Mouse (Mus musculus): ENCODE measurements around the gene Tmem203.

Gene Tmem203

DNA sequence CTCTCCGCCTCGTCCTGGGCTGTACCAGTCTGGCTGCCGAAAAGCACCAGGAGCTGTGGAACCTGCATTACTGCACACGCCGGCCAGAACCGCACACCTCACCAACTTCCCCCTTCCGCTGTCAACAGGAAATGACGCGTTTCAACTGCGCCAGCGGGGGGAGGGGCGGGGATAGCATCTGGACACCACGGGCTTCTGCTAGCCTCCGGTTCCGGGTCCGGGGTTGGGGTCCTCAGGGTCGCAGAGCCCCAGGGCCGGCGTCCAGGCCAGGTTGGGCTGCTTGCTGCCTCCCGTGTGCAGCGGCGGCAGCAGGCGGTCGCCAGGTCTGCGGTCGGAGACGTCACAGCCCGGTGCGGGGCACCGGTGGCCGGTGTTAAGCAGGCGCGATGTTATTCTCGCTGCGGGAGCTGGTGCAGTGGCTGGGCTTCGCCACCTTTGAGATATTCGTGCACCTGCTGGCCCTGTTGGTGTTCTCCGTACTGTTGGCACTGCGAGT, at the start of gene Tmem203:
TSS of gene Tmem203 (plus strand) at position 156 of the 496 bp plus-strand sequence.
- ChIA-PET POLR2A (interaction anchor here (0.6 to 75.9 kb wide), 40 partner anchors 10 to 205 kb away, joined by 3 to 2347 read pairs (median 5); partner anchors contain the start of genes Anapc2 (in 3 of the 4), Cysrt1 (in 3 of the 4), Rnf208 (in 3 of the 4) and Ssna1 (in 3 of the 4)), CTCF (interaction anchor here (0.5 to 3.5 kb wide), 19 partner anchors 10 to 320 kb away, joined by 3 to 23 read pairs (median 3); partner anchors contain the start of genes AL732309.1 (in 1 of the 4), Arrdc1 (in 1 of the 4), Cysrt1 (in 1 of the 4) and Rnf208 (in 1 of the 4))

DNA sequence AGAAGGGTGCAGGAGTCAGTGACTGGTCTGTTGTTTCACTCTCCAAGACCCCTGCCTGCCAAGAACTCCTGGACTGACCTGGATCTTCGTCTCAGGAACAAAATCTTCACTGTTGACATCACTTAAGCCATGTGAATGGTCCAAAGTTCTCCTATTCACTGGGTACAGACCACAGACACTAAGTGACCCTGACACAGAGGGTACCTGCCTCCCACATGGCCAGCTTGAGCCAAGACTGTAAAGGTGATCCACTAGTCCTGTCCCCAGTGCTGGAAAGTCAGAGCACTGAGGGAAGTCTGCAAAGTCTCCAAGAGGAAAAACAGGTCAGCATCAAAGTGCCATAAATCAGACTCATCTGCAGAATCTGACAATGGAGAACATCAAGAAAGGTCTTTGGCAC, 47.6 kb upstream of the Tmem203 start:
- CTCF ChIA-PET, result interaction anchor here in 1 of 4 experiments (0.8 kb wide), 1 partner anchor 11 kb away, joined by 3 read pairs; the partner anchor contains the start of gene Tor4a
- POLR2A ChIA-PET, result interaction anchor here in 3 of 4 experiments (0.5 to 75.9 kb wide), 10 partner anchors 3 to 76 kb away, joined by 3 to 2347 read pairs (median 74); partner anchors contain the start of genes AL732309.1 (in 2 of the 3), Anapc2 (in 2 of the 3), Cysrt1 (in 2 of the 3) and Fam166a (in 2 of the 3)

DNA sequence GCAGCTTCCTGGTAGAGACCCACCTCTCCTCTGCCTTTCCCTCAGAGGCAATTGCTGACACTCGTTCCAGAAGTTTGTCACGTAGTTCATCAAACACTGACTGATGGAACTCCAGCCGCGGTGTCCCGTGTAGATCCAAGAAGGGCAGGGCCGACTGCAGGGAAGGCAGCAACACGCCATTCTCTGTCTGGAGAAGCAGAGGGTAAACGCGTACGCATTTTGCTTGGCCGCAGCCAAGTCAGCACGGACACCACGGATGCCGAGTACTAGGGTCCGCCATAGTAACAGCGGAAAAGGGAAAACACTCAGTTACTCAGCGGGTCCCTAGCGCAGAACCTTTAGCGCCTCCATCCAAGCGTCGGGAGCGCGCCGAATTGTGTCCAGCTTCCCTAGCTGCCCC, 44.6 kb upstream of the Tmem203 start:
- ChIA-PET POLR2A (interaction anchor here (0.5 to 75.9 kb wide), 18 partner anchors 0 to 261 kb away, joined by 3 to 2347 read pairs (median 5); partner anchors contain the start of genes Tor4a (in 4 of the 4), Tubb4b (in 3 of the 4), AL732309.1 (in 2 of the 4) and Anapc2 (in 2 of the 4)), CTCF (interaction anchor here in 2 of 4 experiments (1.2 to 2.9 kb wide), 5 partner anchors 14 to 18 kb away, joined by 3 to 11 read pairs (median 4); partner anchors contain the start of genes Tor4a (in 1 of the 2) and Tubb4b (in 1 of the 2))

DNA sequence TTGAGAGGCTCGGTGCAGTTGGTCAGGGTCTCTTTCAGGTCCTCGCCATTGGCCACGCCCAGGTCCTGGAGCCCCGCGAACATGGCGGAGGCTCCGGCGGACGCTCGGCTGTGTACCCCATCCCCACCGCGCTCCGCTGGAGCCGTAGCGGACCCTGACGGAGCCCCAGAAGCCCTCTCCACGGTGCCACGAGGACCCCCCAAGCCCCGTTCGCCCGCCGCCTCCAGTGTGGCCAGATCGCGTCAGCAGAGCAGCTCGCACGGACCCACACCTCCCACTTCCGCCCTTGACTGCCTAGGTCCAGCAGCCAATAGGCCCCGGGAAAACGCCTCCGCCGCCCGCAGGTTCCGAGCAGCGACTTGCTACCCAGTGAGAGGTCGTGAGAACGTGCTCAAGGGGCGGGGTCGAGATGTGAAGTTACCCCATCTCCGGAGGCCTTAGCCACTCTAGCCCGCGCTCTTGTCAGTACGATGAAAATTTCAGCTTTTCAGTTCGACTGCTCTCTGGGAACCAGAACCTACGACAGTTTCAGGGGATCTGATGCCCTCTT, 44.0 kb upstream of the Tmem203 start, which contains the start of gene Nelfb:
TSS of gene Nelfb (minus strand) at position 369 of the 550 bp plus-strand sequence.
- ChIA-PET POLR2A (interaction anchor here (0.5 to 75.9 kb wide), 20 partner anchors 1 to 261 kb away, joined by 3 to 2347 read pairs (median 5); partner anchors contain the start of genes Tor4a (in 4 of the 4), Nrarp (in 3 of the 4), Tubb4b (in 3 of the 4) and AL732309.1 (in 2 of the 4)), CTCF (interaction anchor here in 3 of 4 experiments (0.6 to 2.9 kb wide), 6 partner anchors 14 to 117 kb away, joined by 3 to 11 read pairs (median 4); partner anchors contain the start of genes Tor4a (in 1 of the 3) and Tubb4b (in 1 of the 3))

DNA sequence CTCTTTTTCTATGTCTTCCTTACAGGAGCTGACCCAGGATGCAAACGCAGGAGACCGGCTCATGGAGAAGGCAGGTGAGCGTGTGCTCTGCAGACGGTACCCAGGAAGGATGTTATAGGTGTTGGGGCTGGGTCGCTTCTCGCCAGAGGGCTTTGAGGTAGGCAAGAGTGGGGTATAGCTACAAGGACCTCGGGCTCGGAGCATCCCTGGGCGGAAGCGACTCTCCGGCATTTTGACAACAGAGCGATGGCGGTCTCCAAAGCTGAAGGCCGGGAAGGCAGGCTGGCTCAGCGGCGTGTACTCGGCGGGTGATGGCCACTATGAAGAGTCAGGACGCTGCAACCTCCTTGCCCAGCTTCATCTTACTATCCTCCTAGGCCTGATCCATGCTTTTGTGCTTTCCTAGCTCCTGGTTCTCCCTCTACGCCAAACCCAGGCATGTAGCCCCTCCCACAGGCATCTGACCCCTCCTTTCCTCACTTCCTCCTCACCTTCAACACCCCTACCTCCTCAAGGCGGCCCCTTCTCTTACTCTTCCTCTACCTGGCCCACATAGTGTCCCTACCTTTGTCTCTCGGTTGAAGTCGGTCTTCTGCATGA, 41.9 kb upstream of the Tmem203 start:
- ChIA-PET POLR2A (interaction anchor here (0.5 to 75.9 kb wide), 20 partner anchors 3 to 426 kb away, joined by 3 to 2347 read pairs (median 5); partner anchors contain the start of genes Anapc2 (in 4 of the 4), Ssna1 (in 4 of the 4), Tubb4b (in 4 of the 4) and Tor4a (in 3 of the 4)), CTCF (interaction anchor here in 3 of 4 experiments (0.7 to 2.9 kb wide), 9 partner anchors 14 to 365 kb away, joined by 3 to 11 read pairs (median 3); partner anchors contain the start of gene Traf2 (in 1 of the 3))

DNA sequence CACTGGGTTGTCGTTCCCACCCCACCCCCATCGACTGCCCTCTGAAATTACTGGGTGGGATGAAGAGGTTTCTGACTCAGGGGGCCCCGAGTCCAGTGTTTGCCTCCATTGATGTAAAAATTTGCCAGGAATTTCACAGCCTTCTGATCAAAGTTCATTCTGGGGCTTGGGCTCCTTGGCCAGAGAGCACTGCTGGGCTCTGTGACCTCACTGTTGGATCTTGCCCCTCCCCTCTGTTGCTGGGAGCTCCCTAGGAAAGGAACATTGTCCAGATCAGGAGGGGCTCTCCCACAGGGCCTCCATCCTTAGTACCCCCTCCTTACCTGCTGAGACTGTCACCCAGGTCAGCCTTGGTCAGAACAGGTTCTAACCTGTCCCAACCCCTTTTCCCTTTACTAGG, 40.8 kb upstream of the Tmem203 start, which contains the start of gene Stpg3:
TSS of gene Stpg3 (minus strand) at position 194 of the 400 bp plus-strand sequence.
- POLR2A ChIA-PET, result interaction anchor here in 3 of 4 experiments (0.7 to 75.9 kb wide), 12 partner anchors 4 to 57 kb away, joined by 3 to 2347 read pairs (median 18); partner anchors contain the start of genes Anapc2 (in 3 of the 3), Ssna1 (in 3 of the 3), Tubb4b (in 3 of the 3) and AL732309.1 (in 2 of the 3)
- CTCF ChIA-PET, result interaction anchor here in 2 of 4 experiments (0.7 to 1.3 kb wide), 2 partner anchors 14 to 78 kb away, joined by 3 read pairs; no protein-coding TSS in a partner anchor

DNA sequence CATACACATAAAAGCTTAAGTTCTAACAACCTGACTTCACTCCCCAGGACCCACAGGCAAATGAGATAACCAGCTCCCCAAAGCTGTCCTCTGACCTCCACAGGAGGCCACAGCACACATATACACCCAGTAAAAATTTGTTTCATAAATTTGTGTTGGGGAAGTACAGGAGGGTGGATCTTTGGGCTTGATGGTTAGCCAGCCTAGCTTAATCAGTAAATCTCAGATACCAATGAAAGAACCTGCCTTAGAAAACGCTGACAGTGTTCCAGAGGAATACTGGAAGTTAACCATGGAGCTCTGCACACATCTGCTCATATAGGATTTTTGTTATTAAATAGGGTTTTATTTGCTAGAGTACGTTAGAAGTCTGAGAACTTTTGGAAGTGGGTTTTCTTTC, 37.6 kb upstream of the Tmem203 start:
- ChIA-PET CTCF (interaction anchor here in 3 of 4 experiments (0.6 to 3.9 kb wide), 5 partner anchors 11 to 119 kb away, joined by 3 to 21 read pairs (median 5); no protein-coding TSS in a partner anchor), POLR2A (interaction anchor here in 2 of 4 experiments (1.3 to 75.9 kb wide), 6 partner anchors 7 to 283 kb away, joined by 3 to 2347 read pairs (median 966); partner anchors contain the start of genes AL732309.1 (in 2 of the 2), Anapc2 (in 2 of the 2), Cysrt1 (in 2 of the 2) and Nelfb (in 2 of the 2))

DNA sequence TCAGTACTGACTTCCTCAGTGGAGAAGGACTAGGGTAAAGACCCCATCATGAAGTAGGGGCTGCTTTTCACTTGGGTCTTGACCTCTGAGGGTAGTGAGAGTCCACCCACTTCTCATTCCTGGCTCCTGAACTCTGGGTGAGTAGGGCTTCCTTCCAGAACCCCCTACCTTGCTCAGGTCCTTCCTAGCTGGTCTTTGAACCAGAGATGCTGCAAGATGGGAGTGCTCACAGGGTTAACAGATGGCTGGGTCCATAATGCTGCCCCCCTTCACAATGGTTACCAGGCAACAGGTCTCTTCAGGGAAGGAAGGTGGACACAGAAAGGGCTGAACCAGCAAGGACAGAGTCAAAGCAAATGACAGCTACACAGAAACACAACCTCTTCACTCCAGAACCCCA, 36.8 kb upstream of the Tmem203 start, which contains the start of gene Fam166a:
TSS of gene Fam166a (plus strand) at position 301 of the 400 bp plus-strand sequence.
- ChIA-PET CTCF (interaction anchor here in 3 of 4 experiments (0.9 to 3.9 kb wide), 3 partner anchors 10 to 118 kb away, joined by 3 to 21 read pairs (median 7); no protein-coding TSS in a partner anchor), POLR2A (interaction anchor here in 2 of 4 experiments (0.6 to 75.9 kb wide), 7 partner anchors 8 to 283 kb away, joined by 3 to 2347 read pairs (median 333); partner anchors contain the start of genes AL732309.1 (in 2 of the 2), Anapc2 (in 2 of the 2), Cysrt1 (in 2 of the 2) and Nelfb (in 2 of the 2))

DNA sequence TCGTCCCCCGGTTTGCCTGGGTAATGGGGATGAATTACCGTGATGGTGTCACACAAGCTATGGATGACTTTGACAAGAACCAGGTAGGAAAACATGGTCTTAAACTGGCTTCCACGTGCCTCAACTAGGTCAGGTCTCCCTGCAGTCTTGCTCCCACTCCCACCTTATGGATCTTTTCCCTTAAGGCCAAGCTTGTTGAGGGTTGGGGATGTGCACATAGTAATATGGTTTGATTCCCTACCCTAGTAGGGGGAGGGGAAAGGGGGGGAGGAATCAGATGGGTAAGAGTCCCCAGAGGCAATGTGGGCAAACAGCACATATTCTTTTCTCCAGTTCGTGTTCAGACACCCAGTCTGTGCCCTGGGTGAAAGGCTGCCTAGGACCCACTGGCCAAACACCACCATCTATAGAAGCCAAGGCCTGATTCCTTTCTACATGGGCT, 33.9 kb upstream of the Tmem203 start:
- POLR2A ChIA-PET, result interaction anchor here (0.5 to 75.9 kb wide), 30 partner anchors 8 to 235 kb away, joined by 3 to 2347 read pairs (median 4); partner anchors contain the start of genes Anapc2 (in 4 of the 4), Ssna1 (in 4 of the 4), Tor4a (in 4 of the 4) and Nelfb (in 3 of the 4)
- CTCF ChIA-PET, result interaction anchor here in 2 of 4 experiments (0.5 to 1.1 kb wide), 2 partner anchors 29 to 50 kb away, joined by 3 read pairs; no protein-coding TSS in a partner anchor

DNA sequence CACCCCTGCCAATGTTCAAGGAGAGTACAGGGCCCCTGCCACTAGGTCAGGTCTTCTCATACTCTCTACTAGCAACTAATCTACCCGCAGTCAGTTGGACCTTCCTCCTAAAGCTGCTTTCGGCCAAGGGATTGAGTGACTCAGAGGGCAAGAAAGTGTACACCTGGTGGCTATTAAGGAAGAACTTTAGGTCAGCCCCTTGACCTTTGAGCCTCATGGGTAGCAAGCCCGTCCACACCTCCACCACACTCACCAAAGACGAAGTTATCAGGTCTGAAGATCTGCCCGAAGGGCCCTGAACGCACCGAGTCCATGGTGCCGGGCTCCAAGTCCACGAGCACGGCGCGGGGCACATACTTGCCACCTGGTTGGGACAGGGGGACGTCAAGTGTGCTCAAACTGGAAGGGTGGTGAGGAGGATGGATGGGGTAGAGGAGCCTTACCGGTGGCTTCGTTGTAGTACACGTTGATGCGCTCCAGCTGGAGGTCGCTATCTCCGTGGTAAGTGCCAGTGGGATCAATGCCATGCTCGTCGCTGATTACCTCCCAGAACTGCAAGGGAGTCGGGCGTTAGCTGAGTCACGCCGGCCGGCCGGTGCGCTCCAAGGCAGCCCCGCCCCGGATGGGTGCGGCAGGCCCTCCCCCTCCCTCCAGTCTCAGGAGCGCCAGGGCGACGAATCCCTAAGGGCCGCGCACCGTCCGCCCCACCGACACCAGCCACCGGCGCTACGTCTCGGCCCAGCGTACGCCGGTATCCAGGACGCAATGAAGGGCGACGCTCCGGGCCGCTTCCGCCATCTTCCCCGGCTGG, 31.4 kb upstream of the Tmem203 start:
- ChIA-PET POLR2A (interaction anchor here (0.6 to 75.9 kb wide), 73 partner anchors 10 to 760 kb away, joined by 3 to 2347 read pairs (median 5); partner anchors contain the start of genes Tor4a (in 4 of the 4), AL732309.1 (in 3 of the 4), Anapc2 (in 3 of the 4) and Cysrt1 (in 3 of the 4)), CTCF (interaction anchor here in 1 of 4 experiments (1.3 to 1.8 kb wide), 3 partner anchors 39 to 205 kb away, joined by 3 to 5 read pairs (median 4); partner anchors contain the start of genes Abca2, Nrarp and Tprn)

DNA sequence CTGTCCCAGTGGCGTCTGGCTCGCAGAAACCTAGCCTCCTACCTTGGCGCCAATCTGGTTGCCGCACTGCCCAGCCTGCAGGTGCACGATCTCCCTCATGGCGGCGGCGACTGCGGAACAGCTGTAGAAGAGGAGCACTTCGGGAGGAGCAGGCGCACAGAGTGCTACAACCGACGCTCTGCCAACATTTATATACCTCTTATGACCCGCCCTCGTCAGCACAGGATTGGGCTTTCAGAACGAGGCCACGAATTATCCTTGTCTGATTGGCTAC, 30.8 kb upstream of the Tmem203 start, which contains the start of gene Tubb4b:
TSS of gene Tubb4b (minus strand) at position 211 of the 274 bp plus-strand sequence.
- CTCF ChIA-PET, result interaction anchor here in 2 of 4 experiments (0.6 to 1.8 kb wide), 10 partner anchors 13 to 357 kb away, joined by 3 to 9 read pairs (median 4); partner anchors contain the start of genes Abca2 (in 1 of the 2), Ajm1 (in 1 of the 2), Cysrt1 (in 1 of the 2) and Nelfb (in 1 of the 2)
- POLR2A ChIA-PET, result interaction anchor here (0.5 to 75.9 kb wide), 78 partner anchors 10 to 1127 kb away, joined by 3 to 2347 read pairs (median 5); partner anchors contain the start of genes Tor4a (in 4 of the 4), AL732309.1 (in 3 of the 4), Anapc2 (in 3 of the 4) and Nelfb (in 3 of the 4)

DNA sequence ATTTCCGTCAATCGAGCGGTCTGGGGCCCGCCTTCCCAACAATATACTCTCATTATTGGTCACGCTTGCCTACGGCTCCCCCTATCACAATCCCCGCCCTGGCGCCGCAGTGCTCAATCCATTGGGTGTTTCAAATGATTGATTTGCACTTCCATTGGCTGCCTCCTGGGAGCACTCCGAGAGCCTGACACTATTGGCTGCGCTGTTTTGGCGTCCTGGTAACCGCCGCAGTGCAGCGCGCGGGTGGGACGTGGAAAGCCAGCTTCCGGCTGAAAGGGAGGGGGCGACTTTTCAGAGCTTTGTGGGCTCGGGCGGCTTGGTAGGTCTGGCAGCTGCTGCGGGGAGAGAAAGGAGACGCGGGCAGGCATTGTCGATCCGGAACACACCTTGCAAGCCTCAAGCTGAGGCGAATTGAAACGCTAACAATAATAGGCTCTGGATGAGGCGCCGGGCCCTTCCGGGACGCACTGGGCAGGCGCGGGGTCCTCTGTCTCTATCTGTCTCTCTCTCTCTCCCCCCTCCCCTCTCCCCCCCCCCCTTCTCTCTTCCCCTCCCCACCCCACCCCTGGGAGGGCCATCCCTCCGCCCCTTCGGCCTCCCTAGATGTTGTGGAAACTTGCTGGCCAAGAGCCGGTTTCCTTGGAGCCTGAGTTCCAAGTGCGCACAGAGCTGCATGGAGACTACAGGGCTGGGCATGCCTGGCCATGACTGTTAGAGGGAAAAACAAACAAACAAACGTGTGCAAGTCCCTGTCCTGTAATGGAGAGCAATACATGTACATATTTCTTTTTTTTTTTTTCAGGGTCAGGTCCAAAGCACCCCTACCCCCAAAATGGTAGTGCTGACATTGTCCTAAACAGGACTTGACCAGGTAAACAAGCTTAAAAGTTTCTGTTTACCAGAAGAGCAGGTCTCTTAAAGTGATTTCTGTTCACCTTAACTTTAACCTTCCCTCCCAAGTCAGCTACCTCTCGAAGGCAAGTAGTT, 30.2 kb upstream of the Tmem203 start:
- ChIA-PET CTCF (interaction anchor here in 2 of 4 experiments (0.6 to 1.8 kb wide), 12 partner anchors 14 to 357 kb away, joined by 3 to 9 read pairs (median 4); partner anchors contain the start of genes Abca2 (in 1 of the 2), Ajm1 (in 1 of the 2), Cysrt1 (in 1 of the 2) and Nelfb (in 1 of the 2)), POLR2A (interaction anchor here (0.5 to 75.9 kb wide), 91 partner anchors 9 to 1282 kb away, joined by 3 to 2347 read pairs (median 5); partner anchors contain the start of genes AL732309.1 (in 4 of the 4), Tor4a (in 4 of the 4), Anapc2 (in 3 of the 4) and Nelfb (in 3 of the 4))

DNA sequence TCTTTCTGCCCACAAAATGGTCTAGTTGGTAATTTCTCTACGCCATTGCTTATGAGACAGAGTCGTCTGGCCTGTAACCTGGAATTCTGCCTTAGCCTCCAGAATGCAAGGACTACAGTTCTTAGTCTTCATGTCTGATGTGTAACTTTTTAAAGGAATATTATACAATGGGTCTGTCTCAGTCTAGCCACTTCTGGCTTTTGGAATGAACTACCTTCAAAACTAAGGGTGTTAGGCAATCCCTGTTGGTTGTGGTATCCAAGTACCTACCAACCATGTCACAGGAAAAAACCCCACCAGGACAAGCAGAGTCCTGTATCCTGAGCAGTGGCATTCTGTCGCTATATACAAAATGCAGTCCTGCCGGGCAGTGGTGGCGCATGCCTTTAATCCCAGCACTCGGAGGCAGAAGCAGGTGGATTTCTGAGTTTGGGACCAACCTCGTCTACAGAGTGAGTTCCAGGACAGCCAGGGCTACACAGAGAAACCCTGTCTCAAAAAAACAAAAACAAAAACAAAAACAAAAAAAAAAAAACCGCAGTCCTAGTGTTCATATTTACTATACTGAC, 29.3 kb upstream of the Tmem203 start:
- POLR2A ChIA-PET, result interaction anchor here (0.7 to 75.9 kb wide), 47 partner anchors 2 to 618 kb away, joined by 3 to 2347 read pairs (median 7); partner anchors contain the start of genes AL732309.1 (in 4 of the 4), Tor4a (in 4 of the 4), Nelfb (in 3 of the 4) and Rnf224 (in 3 of the 4)
- CTCF ChIA-PET, result interaction anchor here in 1 of 4 experiments (1.2 to 1.8 kb wide), 5 partner anchors 15 to 356 kb away, joined by 3 to 6 read pairs (median 4); partner anchors contain the start of genes Ajm1 and Nelfb
